Mouse (Mus musculus): Measurements from ENCODE around the gene Ttc30a1. TPM values are rescaled to one million over a fixed set of nuclear protein-coding genes. Genes with fewer than 3 reads are reported as not detected.

Gene Ttc30a1
- 10.5 TPM for polyA plus RNA-seq (2014; fragmentation: Illumina TruSeq; extraction: RNeasy Lipid Tissue Mini Kit (QIAGEN cat#74804); ENCODE audit: low read depth, low replicate concordance)

GRCm38 (mm10) chr2:75981440-75982081 is at the start of gene Ttc30a1:
Gene Ttc30a1, minus strand, starts transcription at chr2:75981967.

GRCm38 (mm10) chr2:75977752-75978368 is 3.9 kb downstream of the Ttc30a1 start, which contains the start of gene Ttc30a2:
Gene Ttc30a2, minus strand, starts transcription at chr2:75978170.

GRCm38 (mm10) chr2:75938117-75939063 is 43.4 kb downstream of the Ttc30a1 start, which contains the start of gene Ttc30b:
Gene Ttc30b, minus strand, starts transcription at chr2:75938585.

Other genes with a start within 250 kb of the Ttc30a1 start
- gene Agps, start 149.8 kb downstream of the Ttc30a1 start, polyA plus RNA-seq (2014; fragmentation: Illumina TruSeq; extraction: RNeasy Lipid Tissue Mini Kit (QIAGEN cat#74804); ENCODE audit: low read depth, low replicate concordance): 193 TPM
- 29.6 TPM for gene Ttc30b, start 43.4 kb downstream of the Ttc30a1 start, polyA plus RNA-seq (2014; fragmentation: Illumina TruSeq; extraction: RNeasy Lipid Tissue Mini Kit (QIAGEN cat#74804); ENCODE audit: low read depth, low replicate concordance)
- gene Ttc30a2, start 3.8 kb downstream of the Ttc30a1 start, polyA plus RNA-seq (2014; fragmentation: Illumina TruSeq; extraction: RNeasy Lipid Tissue Mini Kit (QIAGEN cat#74804); ENCODE audit: low read depth, low replicate concordance): 0.49 TPM

All from kidney, adult 10 weeks (tissue).